Mouse (Mus musculus) CH12.LX (cell line): ENCODE results near the gene Coa7. TPM values are rescaled to one million over a fixed set of nuclear protein-coding genes. Genes with fewer than 3 reads are reported as not detected.

Experiments used
- DNase-seq: peaks from one replicate; pipeline ENCODE4 v3.0.0-alpha.2; 2013; ENCODE audit errors: extremely low read depth
- H3K27ac ChIP-seq: 2 replicates; pipeline ENCODE4 v1.5.1; 2012; ENCODE audit warnings: low read depth, mild to moderate bottlenecking, control low read depth, moderate library complexity; ENCODE audit not compliant: insufficient read depth
- H3K27me3 ChIP-seq: replicated peaks from 2 replicates; pipeline ENCODE3; 2012; ENCODE audit warnings: inconsistent platforms
- H3K36me3 ChIP-seq, 2 experiments: replicated peaks in 1 of 2; 2 replicates each; pipeline versions ENCODE3 to v1.6.1; 2012; ENCODE audit warnings: inconsistent platforms in 1 of 2, low read length in 1 of 2, mild to moderate bottlenecking in 1 of 2, mixed read lengths in 1 of 2, moderate library complexity in 1 of 2; ENCODE audit not compliant: control insufficient read depth in 1 of 2, insufficient read depth in 1 of 2
- H3K4me1 ChIP-seq, 2 experiments: 2 replicates each; pipeline ENCODE4 v1.6.1; 2012; ENCODE audit warnings: inconsistent platforms in 1 of 2, moderate library complexity in 1 of 2; ENCODE audit not compliant: insufficient read depth in 2 of 2, control insufficient read depth in 1 of 2
- H3K4me2 ChIP-seq: 2 replicates; pipeline ENCODE4 v1.6.1; 2012; ENCODE audit warnings: low read depth, mild to moderate bottlenecking, control low read depth; ENCODE audit not compliant: poor library complexity, insufficient read depth, severe bottlenecking
- H3K4me3 ChIP-seq, 3 experiments: fragments of 150-350 bp in 1 of 3; sonication (generic) in 1 of 3; replicated peaks in 1 of 3; 2 replicates each; pipeline versions ENCODE3 to v1.5.1; 2011 to 2012; ENCODE audit warnings: low read depth in 2 of 3, low read length in 2 of 3, mild to moderate bottlenecking in 2 of 3, moderate library complexity in 2 of 3, control low read depth in 1 of 3, improper control_type of control experiment in 1 of 3, inconsistent platforms in 1 of 3, mixed read lengths in 1 of 3; ENCODE audit not compliant: poor library complexity in 1 of 3
- H3K79me2 ChIP-seq: replicated peaks from 2 replicates; pipeline ENCODE4 v1.6.1; 2012; ENCODE audit warnings: mild to moderate bottlenecking, moderate library complexity; ENCODE audit not compliant: control insufficient read depth, poor library complexity, insufficient read depth, severe bottlenecking; ENCODE audit errors: extremely low read depth
- H3K9ac ChIP-seq: 2 replicates; pipeline ENCODE4 v1.6.1; 2012; ENCODE audit warnings: low read depth, mild to moderate bottlenecking, control low read depth, moderate library complexity; ENCODE audit not compliant: insufficient read depth
- H3K9me3 ChIP-seq: replicated peaks from 2 replicates; pipeline ENCODE3; 2012; ENCODE audit warnings: low read length, inconsistent platforms, mixed read lengths
- CTCF ChIP-seq, 2 experiments: IDR thresholded peaks in 1 of 2; conservative IDR thresholded peaks in 1 of 2; 2 replicates each; pipeline ENCODE4 v1.5.1; 2011 to 2012; ENCODE audit warnings: low read depth in 2 of 2, low read length in 2 of 2, improper control_type of control experiment in 1 of 2, inconsistent platforms in 1 of 2, mild to moderate bottlenecking in 1 of 2, moderate library complexity in 1 of 2
- E2F4 ChIP-seq: IDR thresholded peaks from 2 replicates; pipeline ENCODE4 v1.6.1; 2011; ENCODE audit warnings: low read depth, low read length, improper control_type of control experiment; ENCODE audit not compliant: insufficient replicate concordance
- EP300 ChIP-seq: IDR thresholded peaks from 2 replicates; pipeline ENCODE4 v1.6.1; 2011; ENCODE audit warnings: low read length, improper control_type of control experiment
- HCFC1 ChIP-seq: IDR thresholded peaks from 2 replicates; pipeline ENCODE4 v1.6.1; 2012; ENCODE audit warnings: low read depth, mild to moderate bottlenecking, inconsistent platforms, low read length, improper control_type of control experiment
- IRF4 ChIP-seq: IDR thresholded peaks from 2 replicates; pipeline ENCODE4 v1.6.1; 2014; ENCODE audit warnings: low read depth, mild to moderate bottlenecking, inconsistent platforms, low read length, improper control_type of control experiment
- JUN ChIP-seq: IDR thresholded peaks from 2 replicates; pipeline ENCODE4 v1.6.1; 2011; ENCODE audit warnings: low read depth, mild to moderate bottlenecking, low read length, improper control_type of control experiment, moderate library complexity; ENCODE audit not compliant: insufficient read depth
- JUND ChIP-seq: conservative IDR thresholded peaks from 2 replicates; pipeline ENCODE4 v1.6.1; 2011; ENCODE audit warnings: low read depth, low read length, improper control_type of control experiment
- KAT2A ChIP-seq: IDR thresholded peaks from 2 replicates; pipeline ENCODE4 v1.6.1; 2012; ENCODE audit warnings: low read length, improper control_type of control experiment, inconsistent platforms; ENCODE audit not compliant: insufficient replicate concordance
- MAFK ChIP-seq: IDR thresholded peaks from 2 replicates; pipeline ENCODE4 v1.6.1; 2011; ENCODE audit warnings: low read length, improper control_type of control experiment; ENCODE audit not compliant: insufficient replicate concordance
- MEF2A ChIP-seq: IDR thresholded peaks from 2 replicates; pipeline ENCODE4 v1.6.1; 2014; ENCODE audit warnings: low read depth, mild to moderate bottlenecking, inconsistent platforms, low read length, improper control_type of control experiment, borderline replicate concordance
- MYC ChIP-seq: IDR thresholded peaks from 2 replicates; pipeline ENCODE4 v1.6.1; 2011; ENCODE audit warnings: low read depth, mild to moderate bottlenecking, improper control_type of control experiment, low read length
- PAX5 ChIP-seq: IDR thresholded peaks from 2 replicates; pipeline ENCODE4 v1.6.1; 2012; ENCODE audit warnings: low read length, inconsistent platforms, mixed read lengths
- SMC3 ChIP-seq: IDR thresholded peaks from 2 replicates; pipeline ENCODE4 v1.6.1; 2011; ENCODE audit warnings: low read depth, low read length, improper control_type of control experiment
- USF1 ChIP-seq: IDR thresholded peaks from 2 replicates; pipeline ENCODE4 v1.6.1; 2014; ENCODE audit warnings: low read depth, mild to moderate bottlenecking, inconsistent platforms, low read length, improper control_type of control experiment
- ZC3H11A ChIP-seq: IDR thresholded peaks from 2 replicates; pipeline ENCODE4 v1.6.1; 2012; ENCODE audit warnings: low read depth, mild to moderate bottlenecking, inconsistent platforms, low read length, improper control_type of control experiment
- ZNF384 ChIP-seq: IDR thresholded peaks from 2 replicates; pipeline ENCODE4 v1.6.1; 2012; ENCODE audit warnings: low read depth, low read length, improper control_type of control experiment, inconsistent platforms
- dilution Hi-C: fragments of 300-500 bp; cut with MboI; formaldehyde crosslinking; loops from 2 replicates; pipeline ENCODE4 v1.14.3; 2020; ENCODE audit warnings: low sequenced_read_pairs; ENCODE audit not compliant: extremely low pct_unique_long_range_greater_than_20kb, extremely low pct_ligation_motif_present
- in situ Hi-C: fragments of 300-500 bp; cut with MboI; formaldehyde crosslinking; loops from 3 replicates; pipeline ENCODE4 v1.14.3; 2019; ENCODE audit warnings: low sequenced_read_pairs, low pct_ligation_motif_present, low pct_unique_long_range_greater_than_20kb, mixed read lengths
- polyA plus RNA-seq: library from polyadenylated mRNA; unstranded; fragments of >175 nt; gene quantifications from 2 replicates; pipeline ENCODE4 v1.2.1, GENCODE M21; 2012; ENCODE audit warnings: low read depth; ENCODE audit not compliant: insufficient read length
- total RNA-seq, 2 experiments: library from RNA; depleted of rRNA; stranded (reverse); fragments of 300-350 nt in 1 of 2; fragments of >200 nt in 1 of 2; gene quantifications; 2 replicates each; pipeline ENCODE4 v1.2.3; 2012 to 2014

Gene Coa7
- total and polyA plus RNA-seq, 3 experiments = 18.7 to 73.8 (median 24.2) TPM

- in situ Hi-C loops = no loop called here
- DNase-seq = no peak
- peak overlapping the region; percentile 79 for H3K4me2 ChIP-seq
- H3K4me1 ChIP-seq = no peaks in the 10 kb centered on the region
- H3K27me3 ChIP-seq = no peaks in the 10 kb centered on the region
- no peaks in the 10 kb centered on the region for H3K79me2 ChIP-seq
- H3K27ac ChIP-seq = no peak overlapping the region
- H3K4me3 ChIP-seq = no peak overlapping the region
- no peaks in the 10 kb centered on the region for H3K9me3 ChIP-seq
- TF ChIP-seq MEF2A (no peak), KAT2A (no peak), IRF4 (no peak), MYC (no peak), ZNF384 (no peak), USF1 (no peak), ZC3H11A (no peak), HCFC1 (no peak), JUND (no peak), E2F4 (no peak), PAX5 (no peak), SMC3 (no peak), JUN (no peak), EP300 (no peak)
- H3K36me3 ChIP-seq = no peaks in the 10 kb centered on the region
- dilution Hi-C loops = no loop called here
- no peak overlapping the region for H3K9ac ChIP-seq
Observed at GRCm38 (mm10) chr4:108387106-108387505, 59.2 kb downstream of the Coa7 start.

DNA sequence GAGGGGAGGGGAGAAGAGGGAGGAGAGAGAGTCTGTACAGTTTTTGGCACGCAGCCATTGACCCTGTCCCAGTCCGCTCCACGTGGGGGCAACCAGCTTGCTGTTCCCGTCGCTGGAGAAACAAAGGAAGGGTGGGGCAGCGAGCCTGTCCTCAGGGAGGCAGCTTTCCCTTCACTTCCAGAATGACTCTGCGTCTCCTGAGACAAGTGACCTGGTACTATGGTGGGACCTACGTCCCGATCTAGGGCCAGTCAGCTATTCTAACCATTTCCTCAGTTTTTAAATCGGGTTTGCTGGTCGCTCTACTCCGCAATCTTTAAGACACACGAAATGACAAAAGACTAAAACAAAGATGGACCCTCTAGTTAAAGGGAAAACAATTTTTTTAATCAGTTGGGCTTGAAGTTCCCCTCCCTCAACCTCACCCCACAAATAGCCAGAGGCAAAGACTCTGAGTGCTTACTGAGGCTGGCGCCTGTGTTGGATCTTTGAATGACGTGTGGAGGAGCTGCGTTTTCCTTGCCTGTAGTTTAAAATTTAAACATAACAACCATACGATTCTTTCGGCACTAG is 59.8 kb downstream of the Coa7 start:
- dilution Hi-C loops = no loop called here
- Histone ChIP-seq H3K79me2 (no peaks in the 10 kb centered on the region), H3K27me3 (no peaks in the 10 kb centered on the region), H3K4me2 (peak overlapping the region; percentile 79), H3K9me3 (no peaks in the 10 kb centered on the region), H3K4me1 (no peaks in the 10 kb centered on the region), H3K27ac (no peak overlapping the region), H3K4me3 (peak overlapping the region in 2 of 3 experiments; percentile 11 to 48), H3K36me3 (no peaks in the 10 kb centered on the region), H3K9ac (peak overlapping the region; percentile 7; the same call in 1 of the 2 replicates)
- DNase-seq = no peak
- TF ChIP-seq CTCF (conservative IDR thresholded peaks at IDR 0.05 in 1 of 2, IDR thresholded peaks at IDR 0.05 in 1 of 2; ENCODE audit: low read depth in 2 of 2, low read length in 2 of 2) (no peak), HCFC1 (no peak)
- in situ Hi-C loops = no loop called here

DNA sequence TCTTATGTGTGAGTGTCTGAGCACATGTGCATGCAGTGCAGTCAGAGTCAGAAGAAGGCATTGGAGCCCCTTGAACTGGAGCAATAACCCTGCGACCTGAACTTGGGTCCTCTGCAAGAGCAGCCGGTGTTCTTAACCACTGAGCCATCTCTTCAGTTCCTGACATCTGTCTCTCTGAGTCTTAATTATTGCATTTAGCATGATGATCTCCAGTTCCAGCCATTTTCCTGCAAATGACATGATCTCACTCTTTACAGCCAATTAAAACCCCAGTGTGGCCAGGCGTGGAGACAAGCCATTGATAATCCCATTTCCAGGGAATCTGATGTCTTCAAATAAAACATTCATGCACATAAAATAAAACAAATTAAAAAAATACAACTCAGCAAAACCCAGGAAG is 60.8 kb downstream of the Coa7 start:
- TF ChIP-seq MAFK = no peak
- no peaks in the 10 kb centered on the region for H3K4me1 ChIP-seq
- in situ Hi-C loops = no loop called here
- H3K9ac ChIP-seq = no peak overlapping the region
- H3K4me2 ChIP-seq = no peak overlapping the region
- H3K27me3 ChIP-seq = no peaks in the 10 kb centered on the region
- dilution Hi-C loops = no loop called here
- no peaks in the 10 kb centered on the region for H3K36me3 ChIP-seq
- no peak for DNase-seq
- no peaks in the 10 kb centered on the region for H3K79me2 ChIP-seq
- no peaks in the 10 kb centered on the region for H3K9me3 ChIP-seq
- H3K4me3 ChIP-seq = no peak overlapping the region
- H3K27ac ChIP-seq = no peak overlapping the region
